Mouse (Mus musculus): Measurements from ENCODE around the gene Fat4. TPM values are rescaled to one million over a fixed set of nuclear protein-coding genes. Genes with fewer than 3 reads are reported as not detected.

Gene Fat4
- polyA plus RNA-seq, 1 experiment from 2014 or later = 10.0 TPM

- 76% methylated on average over 7 of the region's 7 CpGs for WGBS
- H3K4me3 ChIP-seq = no peak overlapping the region
- H3K4me2 ChIP-seq = no peak overlapping the region
- no peak overlapping the region for H3K27ac ChIP-seq
- no peaks in the 10 kb centered on the region for H3K9me3 ChIP-seq
- H3K9ac ChIP-seq = no peak overlapping the region
- no peaks in the 10 kb centered on the region for H3K27me3 ChIP-seq
- peak; percentile 70; the same call in 1 of the 2 replicates for ATAC-seq (ENCODE audit: low FRiP score)
- peaks cover 57% of the 10 kb centered on the region for H3K36me3 ChIP-seq
- peaks cover 7% of the 10 kb centered on the region; the same call in 1 of the 2 replicates for H3K4me1 ChIP-seq (replicated peaks)
Measured at GRCm38 (mm10) chr3:39010544-39010943, 123.8 kb downstream of the Fat4 start.

DNA sequence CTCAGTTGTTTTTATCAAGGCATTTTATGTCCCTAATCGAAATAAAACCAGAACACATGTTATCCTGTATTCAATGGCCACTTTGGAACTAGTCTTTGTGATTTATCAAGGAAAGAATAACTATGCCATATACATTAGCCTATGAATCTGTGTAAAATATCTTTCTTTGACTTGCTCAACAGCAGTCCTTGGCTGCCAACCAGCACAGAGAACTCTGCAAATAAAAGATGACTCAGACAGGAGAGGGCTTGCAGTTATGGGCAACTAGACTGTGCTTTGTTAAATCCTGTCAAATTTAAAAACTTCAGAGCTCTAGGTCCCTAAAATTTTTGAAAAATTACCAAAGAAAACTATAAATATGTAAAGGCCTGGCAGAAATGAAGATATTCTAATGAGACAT, 130.9 kb downstream of the Fat4 start:
- no peak overlapping the region for H3K27ac ChIP-seq
- WGBS = 81% methylated on average over 1 of the region's 1 CpGs
- H3K4me2 ChIP-seq = no peak overlapping the region
- H3K9ac ChIP-seq = no peak overlapping the region
- H3K27me3 ChIP-seq = no peaks in the 10 kb centered on the region
- H3K4me1 ChIP-seq (replicated peaks) = no peaks in the 10 kb centered on the region
- H3K36me3 ChIP-seq = peaks cover 3% of the 10 kb centered on the region; the same call in 1 of the 2 replicates
- no peak overlapping the region for H3K4me3 ChIP-seq
- no peak for ATAC-seq (ENCODE audit: low FRiP score)
- H3K9me3 ChIP-seq = no peaks in the 10 kb centered on the region

- Histone ChIP-seq H3K9me3 (no peaks in the 10 kb centered on the region), H3K9ac (no peak overlapping the region), H3K36me3 (no peaks in the 10 kb centered on the region), H3K4me3 (no peak overlapping the region), H3K27me3 (no peaks in the 10 kb centered on the region), H3K27ac (no peak overlapping the region), H3K4me1 (replicated peaks) (no peaks in the 10 kb centered on the region), H3K4me2 (no peak overlapping the region)
- 72% methylated on average over 2 of the region's 2 CpGs for WGBS
- no peak for ATAC-seq (ENCODE audit: low FRiP score)
Measured at GRCm38 (mm10) chr3:39036113-39036512, 149.4 kb downstream of the Fat4 start.

- H3K4me1 ChIP-seq (replicated peaks) = no peaks in the 10 kb centered on the region; the same call in 1 of the 2 replicates
- no peak overlapping the region for H3K9ac ChIP-seq
- H3K36me3 ChIP-seq = no peaks in the 10 kb centered on the region
- ATAC-seq (ENCODE audit: low FRiP score) = no peak
- no peak overlapping the region for H3K27ac ChIP-seq
- 58% methylated on average over 4 of the region's 4 CpGs for WGBS
- no peaks in the 10 kb centered on the region for H3K9me3 ChIP-seq
- H3K4me2 ChIP-seq = no peak overlapping the region
- no peaks in the 10 kb centered on the region for H3K27me3 ChIP-seq
- H3K4me3 ChIP-seq = no peak overlapping the region
Measured at GRCm38 (mm10) chr3:39046425-39046824, 159.7 kb downstream of the Fat4 start.

DNA sequence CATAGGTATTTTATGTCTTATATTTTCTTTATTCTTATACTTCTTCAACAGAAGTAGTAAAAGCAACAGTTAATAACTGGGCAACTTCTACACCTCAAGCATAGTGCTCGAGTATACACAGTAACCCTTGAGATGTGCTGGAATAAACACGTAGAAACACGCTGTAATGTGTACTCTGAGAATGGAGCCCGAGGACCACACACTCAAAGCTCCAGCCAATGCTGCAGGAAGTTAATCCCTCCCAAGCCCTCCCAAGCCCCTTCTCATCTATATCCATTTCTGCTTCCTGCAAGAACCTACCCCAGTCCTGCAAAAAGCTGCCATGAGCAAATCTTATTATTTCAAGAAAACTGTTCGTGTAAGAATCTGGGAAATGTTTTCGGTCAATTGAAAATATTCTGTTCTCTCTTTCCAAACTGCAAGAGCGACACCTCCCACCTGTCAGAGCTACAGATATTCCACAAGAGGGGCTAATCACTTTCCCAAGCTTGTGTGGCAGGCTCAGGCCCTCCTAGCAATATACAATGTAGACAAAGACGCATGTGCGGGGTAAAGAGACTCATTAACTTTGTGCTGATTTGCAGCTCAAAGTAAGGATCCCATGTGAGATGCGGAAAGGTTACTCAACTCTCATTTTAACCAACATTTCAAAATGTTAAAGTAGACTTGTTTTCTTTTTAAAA, 161.0 kb downstream of the Fat4 start:
- H3K4me1 ChIP-seq (replicated peaks) = no peaks in the 10 kb centered on the region; the same call in 1 of the 2 replicates
- H3K27me3 ChIP-seq = no peaks in the 10 kb centered on the region
- ATAC-seq (ENCODE audit: low FRiP score) = no peak
- no peak overlapping the region for H3K4me3 ChIP-seq
- 77% methylated on average over 10 of the region's 10 CpGs for WGBS
- no peaks in the 10 kb centered on the region for H3K9me3 ChIP-seq
- no peaks in the 10 kb centered on the region for H3K36me3 ChIP-seq
- no peak overlapping the region for H3K4me2 ChIP-seq
- no peak overlapping the region for H3K27ac ChIP-seq
- no peak overlapping the region for H3K9ac ChIP-seq

DNA sequence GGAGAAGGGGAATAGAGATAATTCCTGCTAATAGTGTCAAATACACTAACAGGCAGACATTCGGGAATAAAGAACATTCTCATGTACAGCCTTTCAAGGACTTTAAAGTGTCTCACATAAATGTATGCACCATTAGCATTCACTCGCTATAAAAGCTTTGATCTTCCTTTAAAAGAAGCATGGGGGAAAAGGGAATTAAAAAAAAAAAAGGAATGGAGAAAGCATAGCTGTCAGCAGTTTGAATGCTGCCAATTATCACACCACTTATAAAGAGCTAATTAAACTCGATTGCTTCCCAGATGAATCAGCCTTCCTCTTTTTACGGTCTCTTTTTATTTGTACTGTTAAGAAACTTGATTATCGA, 161.5 kb downstream of the Fat4 start:
- WGBS = 50% methylated on average over 5 of the region's 5 CpGs
- ATAC-seq (ENCODE audit: low FRiP score) = no peak
- Histone ChIP-seq H3K4me1 (replicated peaks) (peaks cover 4% of the 10 kb centered on the region), H3K27me3 (no peaks in the 10 kb centered on the region), H3K4me2 (no peak overlapping the region), H3K36me3 (no peaks in the 10 kb centered on the region), H3K4me3 (no peak overlapping the region), H3K9ac (no peak overlapping the region), H3K27ac (no peak overlapping the region), H3K9me3 (no peaks in the 10 kb centered on the region)

GRCm38 (mm10) chr3:39050130-39050529, 163.4 kb downstream of the Fat4 start:
- no peak overlapping the region for H3K9ac ChIP-seq
- no peak for ATAC-seq (ENCODE audit: low FRiP score)
- no peaks in the 10 kb centered on the region for H3K9me3 ChIP-seq
- H3K4me1 ChIP-seq (replicated peaks) = peaks cover 7% of the 10 kb centered on the region
- H3K36me3 ChIP-seq = no peaks in the 10 kb centered on the region
- no peak overlapping the region for H3K27ac ChIP-seq
- H3K4me2 ChIP-seq = no peak overlapping the region
- no peak overlapping the region for H3K4me3 ChIP-seq
- H3K27me3 ChIP-seq = no peaks in the 10 kb centered on the region
- 95% methylated on average over 1 of the region's 1 CpGs for WGBS

GRCm38 (mm10) chr3:39053072-39053471, 166.3 kb downstream of the Fat4 start:
- ATAC-seq (ENCODE audit: low FRiP score) = peak; percentile 85

More at GRCm38 (mm10) chr3:39053072-39053471, 166.3 kb downstream of the Fat4 start:
- Histone ChIP-seq H3K4me1 (replicated peaks) (peaks cover 7% of the 10 kb centered on the region; the same call in 1 of the 2 replicates), H3K4me3 (no peak overlapping the region), H3K9ac (no peak overlapping the region), H3K27ac (no peak overlapping the region), H3K36me3 (no peaks in the 10 kb centered on the region), H3K9me3 (no peaks in the 10 kb centered on the region), H3K27me3 (no peaks in the 10 kb centered on the region), H3K4me2 (no peak overlapping the region)
- WGBS = 21% methylated on average over 6 of the region's 6 CpGs
